Mouse (Mus musculus) spleen, adult 2 months (tissue): ENCODE measurements around the gene Pde4dip. TPM values are rescaled to one million over a fixed set of nuclear protein-coding genes. Genes with fewer than 3 reads are reported as not detected.

Source experiments
- DNase-seq, 2 experiments: peaks; one replicate each; pipeline versions ENCODE4 v3.0.0 to v3.0.0-alpha.2; 2012 to 2021; ENCODE audit warnings: low spot score in 2 of 2, low read depth in 1 of 2
- H3K27ac ChIP-seq: fragments of 200-500 bp; 2 replicates; pipeline ENCODE4 v1.5.1; 2012; ENCODE audit warnings: low read length, inconsistent platforms; ENCODE audit not compliant: insufficient read depth
- H3K27me3 ChIP-seq: fragments of 200-500 bp; 2 replicates; pipeline ENCODE4 v1.6.1; 2012; ENCODE audit warnings: mild to moderate bottlenecking, moderate library complexity, low read length, inconsistent platforms; ENCODE audit not compliant: control insufficient read depth, insufficient read depth
- H3K36me3 ChIP-seq: fragments of 200-500 bp; 2 replicates; pipeline ENCODE4 v1.6.1; 2012; ENCODE audit warnings: mild to moderate bottlenecking, low read length, inconsistent platforms; ENCODE audit not compliant: control insufficient read depth, insufficient read depth
- H3K4me1 ChIP-seq: fragments of 200-500 bp; 2 replicates; pipeline ENCODE4 v1.6.1; 2011; ENCODE audit warnings: inconsistent platforms; ENCODE audit not compliant: control insufficient read depth, insufficient read depth, insufficient read length
- H3K4me3 ChIP-seq: fragments of 200-500 bp; 2 replicates; pipeline ENCODE4 v1.5.1; 2011; ENCODE audit warnings: mild to moderate bottlenecking, inconsistent platforms; ENCODE audit not compliant: insufficient read depth, insufficient read length; ENCODE audit errors: extremely low read depth
- CTCF ChIP-seq: fragments of 200-500 bp; IDR thresholded peaks from 2 replicates; pipeline ENCODE4 v1.5.1; 2011; ENCODE audit warnings: mild to moderate bottlenecking, inconsistent platforms; ENCODE audit not compliant: insufficient read depth, insufficient read length, insufficient replicate concordance; ENCODE audit errors: extremely low read depth
- POLR2A ChIP-seq: fragments of 200-500 bp; IDR thresholded peaks from 2 replicates; pipeline ENCODE4 v1.6.1; 2011; ENCODE audit warnings: low read depth, low read length, inconsistent platforms
- WGBS: fragments of 180-500 bp; shearing (Covaris S2); methylation state at CpG from one replicate; pipeline ENCODE4 v1.1.7; 2018; 5-methylcytosine and 5-hydroxymethylcytosine counted together
- polyA plus RNA-seq: library from polyadenylated mRNA; depleted of rRNA; stranded (reverse); fragments of >200 nt; gene quantifications from 2 replicates; pipeline ENCODE4 v1.2.3, GENCODE M21; 2012

The Pde4dip gene
- polyA plus RNA-seq, 1 experiment, result 12.0 TPM

DNA sequence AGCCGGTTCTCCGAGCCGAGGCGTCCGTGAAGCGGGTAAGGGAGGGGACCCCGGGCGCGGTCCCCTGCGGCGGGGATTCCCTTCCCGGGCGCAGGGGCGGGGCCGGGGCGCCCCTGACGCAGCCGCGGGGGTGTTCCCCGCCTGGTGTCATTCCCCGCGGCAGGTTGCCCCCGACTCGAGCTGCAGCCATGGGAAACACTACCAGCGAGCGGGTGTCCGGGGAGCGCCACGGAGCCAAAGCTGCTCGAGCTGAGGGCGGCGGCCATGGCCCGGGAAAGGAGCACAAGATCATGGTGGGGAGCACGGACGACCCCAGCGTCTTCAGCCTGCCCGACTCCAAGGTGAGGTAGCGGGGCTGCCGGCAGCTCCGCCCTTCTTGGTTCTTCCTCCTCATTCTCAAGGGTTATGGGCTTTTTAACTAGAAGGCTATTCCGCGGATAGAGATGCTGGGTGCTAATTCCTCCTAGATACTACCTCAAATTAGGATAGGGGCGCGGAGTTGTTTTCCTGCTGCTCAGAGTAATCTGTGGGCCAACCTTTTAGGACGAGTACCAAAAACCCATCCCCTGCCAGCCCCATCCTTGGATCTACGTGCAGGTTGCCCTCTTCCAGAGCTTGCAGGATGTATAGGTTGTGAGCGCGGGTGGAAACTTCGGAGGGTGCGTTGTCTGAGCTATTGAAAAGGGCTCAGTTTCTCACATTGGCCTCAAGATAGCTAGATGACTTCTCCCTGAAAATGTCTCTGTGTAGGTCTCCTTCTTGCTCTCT lies 229.9 kb downstream of the Pde4dip start:
- H3K4me1 ChIP-seq, result peaks cover 10% of the 10 kb centered on the region
- 2% methylated on average over 50 of the region's 50 CpGs for WGBS
- peak overlapping the region; percentile 86 for H3K4me3 ChIP-seq
- TF ChIP-seq POLR2A (no peak), CTCF (no peak)
- peak overlapping the region; percentile 34 for H3K27ac ChIP-seq
- no peaks in the 10 kb centered on the region for H3K27me3 ChIP-seq
- peaks cover 5% of the 10 kb centered on the region for H3K36me3 ChIP-seq
- no peak for DNase-seq

DNA sequence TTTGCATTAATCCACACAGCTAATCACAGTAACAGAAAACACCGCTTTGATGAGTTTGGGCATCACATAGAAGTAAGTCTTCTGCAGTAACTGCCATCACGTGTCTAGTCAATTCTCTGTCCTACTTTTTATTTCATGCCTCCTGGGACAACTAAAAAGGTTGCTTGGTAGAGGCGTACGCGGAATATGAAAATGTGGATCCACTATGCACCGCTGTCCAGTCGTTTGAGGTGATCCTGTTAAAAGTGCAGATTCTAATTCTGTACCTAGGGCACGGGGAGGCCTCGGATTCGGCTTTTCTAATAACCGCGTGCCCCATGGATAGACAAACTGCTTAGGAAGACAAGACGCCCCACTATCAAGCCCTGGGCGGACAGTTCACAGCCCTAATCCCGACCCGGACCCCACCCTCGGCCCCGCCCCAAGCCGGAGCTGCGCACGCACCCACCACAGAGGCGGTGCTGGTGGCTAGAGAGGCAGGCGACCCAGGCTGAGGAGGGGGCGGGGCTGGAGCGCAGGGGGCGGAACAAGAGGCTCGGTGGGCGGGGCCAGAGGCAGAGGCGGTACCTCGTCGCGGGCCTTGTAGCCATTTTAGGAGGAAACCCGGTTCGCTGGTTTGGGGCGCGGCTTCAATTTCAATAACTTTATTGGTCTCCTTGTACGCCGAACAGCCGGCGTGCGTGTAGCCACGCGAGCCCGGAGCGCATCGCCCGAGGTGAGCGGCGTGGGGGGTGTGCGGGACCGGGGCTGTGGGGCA lies 230.7 kb downstream of the Pde4dip start, which contains the start of gene Prkab2:
TSS of gene Prkab2 (plus strand) at position 539 of the 757 bp plus-strand sequence.
- Histone ChIP-seq H3K4me3 (peak within 1 kb of the TSS; percentile 86), H3K36me3 (peaks cover 1% of the 10 kb centered on the region; the same call in 1 of the 2 replicates), H3K4me1 (peaks cover 10% of the 10 kb centered on the region), H3K27me3 (no peaks in the 10 kb centered on the region), H3K27ac (peak within 1 kb of the TSS; percentile 34)
- 2% methylated on average over 51 of the region's 51 CpGs for WGBS
- TF ChIP-seq POLR2A (peak; percentile 41; the same call in 1 of the 2 replicates), CTCF (no peak)
- DNase-seq, result peak; percentile 91 to 98

DNA sequence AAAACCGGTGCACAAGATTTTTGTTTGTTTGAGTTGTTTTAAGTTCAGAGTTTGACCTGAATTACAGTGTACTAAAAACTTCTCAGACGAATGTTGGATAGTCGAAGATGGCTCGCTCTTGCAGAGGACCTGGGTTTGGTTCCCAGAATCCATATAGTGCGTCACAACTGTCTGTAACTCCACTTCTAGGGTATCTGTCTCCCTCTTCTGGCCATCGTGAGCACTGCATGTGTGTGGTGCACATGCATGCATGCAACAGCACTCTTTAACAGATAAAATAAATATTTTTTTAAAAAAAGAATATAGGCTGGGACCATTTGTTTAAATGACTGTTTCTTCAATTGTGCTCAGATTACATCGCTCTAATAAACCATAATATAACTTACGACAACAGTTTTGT lies 233.6 kb downstream of the Pde4dip start:
- Histone ChIP-seq H3K4me3 (no peak overlapping the region), H3K27me3 (no peaks in the 10 kb centered on the region), H3K36me3 (no peaks in the 10 kb centered on the region), H3K27ac (no peak overlapping the region), H3K4me1 (0 out of 2 replicates have a peak, but pooled peaks cover 3% of the 10 kb centered on the region)
- peak; percentile 9; the same call in 1 of the 2 replicates for TF ChIP-seq CTCF
- TF ChIP-seq POLR2A, result no peak
- 87% methylated on average over 8 of the region's 8 CpGs for WGBS
- peak in 1 of 2 experiments; percentile 16 for DNase-seq

DNA sequence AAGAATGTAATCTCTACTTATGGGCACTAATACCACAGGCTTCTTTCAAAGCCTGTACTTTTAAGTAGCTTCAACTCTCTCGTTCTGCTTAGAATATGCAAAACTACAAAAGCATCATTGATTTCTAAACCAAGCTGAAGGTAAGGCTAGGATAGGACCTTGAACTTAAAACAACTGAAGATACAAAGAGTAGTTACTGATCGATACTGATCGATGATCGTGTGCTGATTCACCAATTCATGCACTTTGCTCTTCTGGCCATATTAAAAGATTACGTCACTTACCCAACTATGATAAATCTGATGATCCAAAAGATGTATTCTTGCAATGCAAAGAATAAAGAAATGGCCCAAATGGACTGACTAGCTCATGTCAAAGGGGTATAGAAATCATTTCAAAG lies 234.7 kb downstream of the Pde4dip start:
- H3K27me3 ChIP-seq, result no peaks in the 10 kb centered on the region
- no peak overlapping the region for H3K27ac ChIP-seq
- WGBS, result 93% methylated on average over 5 of the region's 5 CpGs
- TF ChIP-seq CTCF, result no peak
- TF ChIP-seq POLR2A, result no peak
- H3K4me3 ChIP-seq, result no peak overlapping the region
- H3K4me1 ChIP-seq, result 0 out of 2 replicates have a peak, but pooled peaks cover 3% of the 10 kb centered on the region
- no peak for DNase-seq
- no peaks in the 10 kb centered on the region for H3K36me3 ChIP-seq

DNA sequence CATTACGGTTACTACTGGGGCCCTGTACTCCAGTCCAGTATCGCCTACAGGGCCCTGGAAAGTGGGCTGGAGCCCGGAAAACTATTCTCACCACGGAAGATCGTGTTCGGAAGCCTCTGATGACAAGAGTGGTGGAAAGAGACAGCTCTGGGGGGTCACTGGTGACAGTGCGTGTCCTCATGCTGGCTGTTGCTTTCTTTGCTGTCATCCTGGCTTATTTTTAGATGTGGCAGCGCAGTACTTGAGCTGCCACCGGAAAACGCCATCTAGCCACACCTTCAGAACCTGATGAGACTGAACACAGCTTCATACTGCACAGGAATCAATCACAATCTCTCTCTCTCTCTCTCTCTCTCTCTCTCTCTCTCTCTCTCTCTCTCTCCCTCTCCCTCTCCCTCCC lies 236.9 kb downstream of the Pde4dip start:
- H3K36me3 ChIP-seq, result no peaks in the 10 kb centered on the region
- TF ChIP-seq POLR2A (no peak), CTCF (no peak)
- 90% methylated on average over 10 of the region's 10 CpGs for WGBS
- DNase-seq, result no peak
- H3K4me1 ChIP-seq, result no peaks in the 10 kb centered on the region
- no peak overlapping the region for H3K4me3 ChIP-seq
- H3K27ac ChIP-seq, result no peak overlapping the region
- H3K27me3 ChIP-seq, result no peaks in the 10 kb centered on the region

DNA sequence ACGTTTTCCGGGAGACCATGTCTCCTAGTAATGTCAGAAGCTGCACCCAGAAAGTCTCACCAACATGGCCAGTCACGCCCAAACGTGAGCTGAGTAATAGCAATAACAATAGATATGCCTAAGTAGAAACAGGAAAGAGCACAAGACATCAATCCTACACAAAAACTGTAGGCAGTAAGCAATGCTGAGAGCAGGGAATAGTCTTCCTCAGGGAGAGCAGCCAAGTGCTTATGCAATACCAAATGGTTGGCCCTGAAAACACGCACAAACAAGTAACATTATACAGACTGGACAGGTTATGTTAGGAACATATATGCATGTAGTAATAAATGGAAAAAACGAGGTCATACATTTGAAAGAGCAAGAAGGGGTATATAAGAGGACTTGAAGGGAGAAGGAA lies 239.0 kb downstream of the Pde4dip start:
- TF ChIP-seq CTCF, result no peak
- TF ChIP-seq POLR2A, result no peak
- Histone ChIP-seq H3K36me3 (no peaks in the 10 kb centered on the region), H3K4me3 (no peak overlapping the region), H3K27ac (no peak overlapping the region), H3K4me1 (no peaks in the 10 kb centered on the region), H3K27me3 (no peaks in the 10 kb centered on the region)
- no peak for DNase-seq
- 88% methylated on average over 6 of the region's 6 CpGs for WGBS
